Mouse (Mus musculus) large intestine, adult 2 months (tissue): Measurements from ENCODE around the gene Tmem108. TPM values are rescaled to one million over a fixed set of nuclear protein-coding genes. Genes with fewer than 3 reads are reported as not detected.
A peak's percentile ranks its signal among the peaks of the same experiment; 100 is the strongest.

Experiments used
- DNase-seq: peaks from one replicate; pipeline ENCODE4 v3.0.0-alpha.2; 2012; ENCODE audit warnings: low read depth, low spot score
- WGBS: fragments of 180-500 bp; shearing (Covaris S2); methylation state at CpG from one replicate; pipeline ENCODE4 v1.1.7; 2018; 5-methylcytosine and 5-hydroxymethylcytosine counted together
- polyA plus RNA-seq: library from polyadenylated mRNA; depleted of rRNA; stranded (reverse); fragments of >200 nt; gene quantifications from 2 replicates; pipeline ENCODE4 v1.2.3, GENCODE M21; 2012; rRNA removed

Tmem108 gene
- 0.59 and 0.74 TPM in 2 replicates for polyA plus RNA-seq

- DNase-seq, result peak; percentile 16
- WGBS, result 2% methylated on average over 51 of the region's 51 CpGs
These were observed at the start of gene Tmem108 for GRCm38 (mm10) chr9:103761647-103762084. Tmem108 (minus strand) TSS chr9:103761837.

- 45% methylated on average over 1 of the region's 1 CpGs for WGBS
- no peak for DNase-seq
These were observed 27.4 kb upstream of the Tmem108 start for GRCm38 (mm10) chr9:103789029-103789428.

- 54% methylated on average over 4 of the region's 4 CpGs for WGBS
- DNase-seq, result no peak
These were observed 22.5 kb upstream of the Tmem108 start for GRCm38 (mm10) chr9:103784156-103784555.

GRCm38 (mm10) chr9:103783276-103783675 is 21.6 kb upstream of the Tmem108 start:
- WGBS, result 50% methylated on average over 16 of the region's 16 CpGs
- DNase-seq, result no peak

- DNase-seq, result no peak
- 79% methylated on average over 7 of the region's 7 CpGs for whole genome bisulfite sequencing
These were observed 20.7 kb upstream of the Tmem108 start for GRCm38 (mm10) chr9:103782306-103782705.

GRCm38 (mm10) chr9:103781407-103781806 is 19.8 kb upstream of the Tmem108 start:
- DNase-seq, result no peak
- 74% methylated on average over 7 of the region's 7 CpGs for whole genome bisulfite sequencing

- DNase-seq, result no peak
- WGBS, result 34% methylated on average over 4 of the region's 4 CpGs
These were observed 19.0 kb upstream of the Tmem108 start for GRCm38 (mm10) chr9:103780598-103780997.

- DNase-seq, result no peak
- 33% methylated on average over 1 of the region's 1 CpGs for WGBS
These were observed 16.5 kb upstream of the Tmem108 start for GRCm38 (mm10) chr9:103778185-103778584.

GRCm38 (mm10) chr9:103761151-103761571 is 476 bp downstream of the Tmem108 start:
- no peak for DNase-seq
- WGBS, result 2% methylated on average over 30 of the region's 30 CpGs

GRCm38 (mm10) chr9:103760356-103760755 is 1.3 kb downstream of the Tmem108 start:
- WGBS, result 21% methylated on average over 8 of the region's 8 CpGs
- no peak for DNase-seq

GRCm38 (mm10) chr9:103759829-103760228 is 1.8 kb downstream of the Tmem108 start:
- 54% methylated on average over 9 of the region's 9 CpGs for WGBS
- DNase-seq, result no peak

GRCm38 (mm10) chr9:103758930-103759695 is 2.5 kb downstream of the Tmem108 start:
- DNase-seq, result peak; percentile 54
- 18% methylated on average over 20 of the region's 20 CpGs for WGBS

GRCm38 (mm10) chr9:103758246-103758645 is 3.4 kb downstream of the Tmem108 start:
- WGBS, result 82% methylated on average over 7 of the region's 7 CpGs

GRCm38 (mm10) chr9:103752618-103753017 is 9.0 kb downstream of the Tmem108 start:
- WGBS, result 90% methylated on average over 10 of the region's 10 CpGs

More at GRCm38 (mm10) chr9:103758246-103758645, 3.4 kb downstream of the Tmem108 start:
- DNase-seq, result no peak

GRCm38 (mm10) chr9:103751568-103751967 is 10.1 kb downstream of the Tmem108 start:
- WGBS, result 71% methylated on average over 9 of the region's 9 CpGs
- DNase-seq, result no peak

More at GRCm38 (mm10) chr9:103752618-103753017, 9.0 kb downstream of the Tmem108 start:
- DNase-seq, result no peak

GRCm38 (mm10) chr9:103750491-103750890 is 11.1 kb downstream of the Tmem108 start:
- no peak for DNase-seq
- 80% methylated on average over 9 of the region's 9 CpGs for WGBS

- no peak for DNase-seq
- 81% methylated on average over 5 of the region's 5 CpGs for WGBS
These were observed 15.0 kb downstream of the Tmem108 start for GRCm38 (mm10) chr9:103746598-103746997.

GRCm38 (mm10) chr9:103740145-103740544 is 21.5 kb downstream of the Tmem108 start:
- DNase-seq, result no peak
- WGBS, result 67% methylated on average over 12 of the region's 12 CpGs

- 81% methylated on average over 4 of the region's 4 CpGs for WGBS
- no peak for DNase-seq
These were observed 22.6 kb downstream of the Tmem108 start for GRCm38 (mm10) chr9:103739062-103739461.

GRCm38 (mm10) chr9:103729716-103730115 is 31.9 kb downstream of the Tmem108 start:
- DNase-seq, result no peak
- 75% methylated on average over 2 of the region's 2 CpGs for WGBS

- DNase-seq, result no peak
- WGBS, result 77% methylated on average over 16 of the region's 16 CpGs
These were observed 34.7 kb downstream of the Tmem108 start for GRCm38 (mm10) chr9:103726751-103727462.
